Mouse (Mus musculus): Measurements from ENCODE around the gene Prdm11. TPM values are rescaled to one million over a fixed set of nuclear protein-coding genes. Genes with fewer than 3 reads are reported as not detected.

Prdm11 gene
- polyA plus RNA-seq, 1 experiment, result 11.0 TPM

GRCm38 (mm10) chr2:92931061-92931460, 114.9 kb downstream of the Prdm11 start:
- H3K27ac ChIP-seq (ENCODE audit: insufficient read depth, low read length), result no peak overlapping the region
- no peaks in the 10 kb centered on the region for H3K36me3 ChIP-seq (ENCODE audit: control insufficient read depth, insufficient read depth, low read length)
- no peak for TF ChIP-seq CTCF (IDR thresholded peaks at IDR 0.05; ENCODE audit: extremely low read depth, insufficient read depth, insufficient read length, insufficient replicate concordance)
- no peak for TF ChIP-seq POLR2A (IDR thresholded peaks at IDR 0.05; ENCODE audit: low read depth, low read length)
- no peaks in the 10 kb centered on the region for H3K27me3 ChIP-seq (ENCODE audit: control insufficient read depth, insufficient read depth, low read length)
- DNase-seq (ENCODE audit: low read depth in 1 of 2, low spot score in 2 of 2), result no peak
- no peak overlapping the region for H3K4me3 ChIP-seq (ENCODE audit: extremely low read depth, insufficient read depth, insufficient read length)
- WGBS, result 14% methylated on average over 7 of the region's 7 CpGs
- H3K4me1 ChIP-seq (ENCODE audit: control insufficient read depth, insufficient read depth, insufficient read length), result no peaks in the 10 kb centered on the region

GRCm38 (mm10) chr2:92929696-92930095, 116.3 kb downstream of the Prdm11 start:
- 91% methylated on average over 5 of the region's 5 CpGs for WGBS
- no peaks in the 10 kb centered on the region for H3K4me1 ChIP-seq (ENCODE audit: control insufficient read depth, insufficient read depth, insufficient read length)
- H3K27me3 ChIP-seq (ENCODE audit: control insufficient read depth, insufficient read depth, low read length), result no peaks in the 10 kb centered on the region
- H3K4me3 ChIP-seq (ENCODE audit: extremely low read depth, insufficient read depth, insufficient read length), result no peak overlapping the region
- TF ChIP-seq CTCF (IDR thresholded peaks at IDR 0.05; ENCODE audit: extremely low read depth, insufficient read depth, insufficient read length, insufficient replicate concordance) (no peak), POLR2A (IDR thresholded peaks at IDR 0.05; ENCODE audit: low read depth, low read length) (no peak)
- no peak overlapping the region for H3K27ac ChIP-seq (ENCODE audit: insufficient read depth, low read length)
- no peaks in the 10 kb centered on the region for H3K36me3 ChIP-seq (ENCODE audit: control insufficient read depth, insufficient read depth, low read length)
- DNase-seq (ENCODE audit: low read depth in 1 of 2, low spot score in 2 of 2), result no peak

GRCm38 (mm10) chr2:92924677-92925259, 121.2 kb downstream of the Prdm11 start:
- 76% methylated on average over 6 of the region's 6 CpGs for WGBS
- Histone ChIP-seq H3K27me3 (ENCODE audit: control insufficient read depth, insufficient read depth, low read length) (no peaks in the 10 kb centered on the region), H3K27ac (ENCODE audit: insufficient read depth, low read length) (no peak overlapping the region), H3K36me3 (ENCODE audit: control insufficient read depth, insufficient read depth, low read length) (no peaks in the 10 kb centered on the region), H3K4me3 (ENCODE audit: extremely low read depth, insufficient read depth, insufficient read length) (no peak overlapping the region), H3K4me1 (ENCODE audit: control insufficient read depth, insufficient read depth, insufficient read length) (no peaks in the 10 kb centered on the region)
- DNase-seq (ENCODE audit: low read depth in 1 of 2, low spot score in 2 of 2), result no peak
- no peak for TF ChIP-seq POLR2A (IDR thresholded peaks at IDR 0.05; ENCODE audit: low read depth, low read length)

GRCm38 (mm10) chr2:92920709-92921108, 125.3 kb downstream of the Prdm11 start:
- H3K27me3 ChIP-seq (ENCODE audit: control insufficient read depth, insufficient read depth, low read length), result no peaks in the 10 kb centered on the region
- 91% methylated on average over 4 of the region's 4 CpGs for WGBS
- TF ChIP-seq POLR2A (IDR thresholded peaks at IDR 0.05; ENCODE audit: low read depth, low read length), result no peak
- TF ChIP-seq CTCF (IDR thresholded peaks at IDR 0.05; ENCODE audit: extremely low read depth, insufficient read depth, insufficient read length, insufficient replicate concordance), result no peak
- H3K4me1 ChIP-seq (ENCODE audit: control insufficient read depth, insufficient read depth, insufficient read length), result no peaks in the 10 kb centered on the region
- no peak for DNase-seq (ENCODE audit: low read depth in 1 of 2, low spot score in 2 of 2)
- no peak overlapping the region for H3K27ac ChIP-seq (ENCODE audit: insufficient read depth, low read length)
- H3K36me3 ChIP-seq (ENCODE audit: control insufficient read depth, insufficient read depth, low read length), result no peaks in the 10 kb centered on the region
- no peak overlapping the region for H3K4me3 ChIP-seq (ENCODE audit: extremely low read depth, insufficient read depth, insufficient read length)

- H3K36me3 ChIP-seq (ENCODE audit: control insufficient read depth, insufficient read depth, low read length), result no peaks in the 10 kb centered on the region
- no peak overlapping the region for H3K27ac ChIP-seq (ENCODE audit: insufficient read depth, low read length)
- TF ChIP-seq POLR2A (IDR thresholded peaks at IDR 0.05; ENCODE audit: low read depth, low read length) (no peak), CTCF (IDR thresholded peaks at IDR 0.05; ENCODE audit: extremely low read depth, insufficient read depth, insufficient read length, insufficient replicate concordance) (no peak)
- H3K27me3 ChIP-seq (ENCODE audit: control insufficient read depth, insufficient read depth, low read length), result peaks cover 5% of the 10 kb centered on the region
- H3K4me1 ChIP-seq (ENCODE audit: control insufficient read depth, insufficient read depth, insufficient read length), result peaks cover 5% of the 10 kb centered on the region
- no peak for DNase-seq (ENCODE audit: low read depth in 1 of 2, low spot score in 2 of 2)
- 58% methylated on average over 7 of the region's 7 CpGs for WGBS
- H3K4me3 ChIP-seq (ENCODE audit: extremely low read depth, insufficient read depth, insufficient read length), result no peak overlapping the region
These were observed 128.4 kb downstream of the Prdm11 start for GRCm38 (mm10) chr2:92917405-92918142.

GRCm38 (mm10) chr2:92915659-92916631, 130.0 kb downstream of the Prdm11 start:
- Histone ChIP-seq H3K27ac (ENCODE audit: insufficient read depth, low read length) (no peak overlapping the region), H3K36me3 (ENCODE audit: control insufficient read depth, insufficient read depth, low read length) (no peaks in the 10 kb centered on the region), H3K4me1 (ENCODE audit: control insufficient read depth, insufficient read depth, insufficient read length) (peaks cover 5% of the 10 kb centered on the region), H3K4me3 (ENCODE audit: extremely low read depth, insufficient read depth, insufficient read length) (no peak overlapping the region), H3K27me3 (ENCODE audit: control insufficient read depth, insufficient read depth, low read length) (peaks cover 5% of the 10 kb centered on the region)
- DNase-seq (ENCODE audit: low read depth in 1 of 2, low spot score in 2 of 2), result no peak
- TF ChIP-seq POLR2A (IDR thresholded peaks at IDR 0.05; ENCODE audit: low read depth, low read length) (no peak), CTCF (IDR thresholded peaks at IDR 0.05; ENCODE audit: extremely low read depth, insufficient read depth, insufficient read length, insufficient replicate concordance) (no peak)
- 24% methylated on average over 10 of the region's 10 CpGs for WGBS

Other genes with a start within 250 kb of the Prdm11 start
- gene Syt13, start 131.1 kb downstream of the Prdm11 start, polyA plus RNA-seq (2012; rRNA removed), result 0.36 and 0.50 TPM in 2 replicates
- gene Trp53i11, start 141.4 kb upstream of the Prdm11 start, polyA plus RNA-seq (2012; rRNA removed), result 147 and 149 TPM in 2 replicates